Mouse (Mus musculus): ENCODE results near the gene Gjc2.

GRCm38 (mm10) chr11:59135051-59135820 is 47.8 kb downstream of the Gjc2 start:
- TF ChIP-seq CTCF (IDR thresholded peaks at IDR 0.05; ENCODE audit: control insufficient read depth, insufficient read depth, insufficient replicate concordance, low read depth, low read length) = no peak
- TF ChIP-seq POLR2A (IDR thresholded peaks at IDR 0.05; ENCODE audit: control insufficient read depth, low read depth, low read length) = no peak

Data from testis, adult 2 months (tissue).